Mouse (Mus musculus) retina, embryonic 14.5 days (tissue): ENCODE results near the gene Ccl11.

ENCODE experiments used
- DNase-seq: peaks from one replicate; pipeline ENCODE4 v3.0.0-alpha.2; 2015; ENCODE audit warnings: low spot score

The Ccl11 gene

GRCm38 (mm10) chr11:82053849-82054248 lies 3.8 kb upstream of the Ccl11 start:
- DNase-seq = no peak

- no peak for DNase-seq
Measured at GRCm38 (mm10) chr11:82062226-82062625, 4.6 kb downstream of the Ccl11 start.

GRCm38 (mm10) chr11:82063454-82063853 lies 5.8 kb downstream of the Ccl11 start:
- no peak for DNase-seq

GRCm38 (mm10) chr11:82066953-82067571 lies 9.4 kb downstream of the Ccl11 start:
- DNase-seq = no peak

GRCm38 (mm10) chr11:82071076-82071475 lies 13.5 kb downstream of the Ccl11 start:
- DNase-seq = no peak

GRCm38 (mm10) chr11:82072374-82072773 lies 14.8 kb downstream of the Ccl11 start:
- DNase-seq = no peak

GRCm38 (mm10) chr11:82072984-82073383 lies 15.4 kb downstream of the Ccl11 start:
- no peak for DNase-seq

GRCm38 (mm10) chr11:82073686-82074085 lies 16.1 kb downstream of the Ccl11 start:
- no peak for DNase-seq

- no peak for DNase-seq
Measured at GRCm38 (mm10) chr11:82077031-82077430, 19.4 kb downstream of the Ccl11 start.

- DNase-seq = no peak
Measured at GRCm38 (mm10) chr11:82078136-82078730, 20.6 kb downstream of the Ccl11 start.

GRCm38 (mm10) chr11:82080865-82081264 lies 23.2 kb downstream of the Ccl11 start:
- no peak for DNase-seq

GRCm38 (mm10) chr11:82084360-82084759 lies 26.7 kb downstream of the Ccl11 start:
- no peak for DNase-seq

- no peak for DNase-seq
Measured at GRCm38 (mm10) chr11:82099511-82100323, 42.1 kb downstream of the Ccl11 start.

- DNase-seq = no peak
Measured at GRCm38 (mm10) chr11:82101087-82101486, 43.5 kb downstream of the Ccl11 start.

- DNase-seq = no peak
Measured at GRCm38 (mm10) chr11:82101529-82101928, 43.9 kb downstream of the Ccl11 start, which contains the start of gene Ccl12. Ccl12 (plus strand) TSS chr11:82101845.

GRCm38 (mm10) chr11:82109611-82110010 lies 52.0 kb downstream of the Ccl11 start:
- DNase-seq = no peak

GRCm38 (mm10) chr11:82110372-82111248 lies 53.0 kb downstream of the Ccl11 start:
- no peak for DNase-seq
